Mouse (Mus musculus): ENCODE results near the gene Aff3. TPM values are rescaled to one million over a fixed set of nuclear protein-coding genes. Genes with fewer than 3 reads are reported as not detected.

Gene Aff3
- total RNA-seq, 1 experiment: 1.7 TPM

DNA sequence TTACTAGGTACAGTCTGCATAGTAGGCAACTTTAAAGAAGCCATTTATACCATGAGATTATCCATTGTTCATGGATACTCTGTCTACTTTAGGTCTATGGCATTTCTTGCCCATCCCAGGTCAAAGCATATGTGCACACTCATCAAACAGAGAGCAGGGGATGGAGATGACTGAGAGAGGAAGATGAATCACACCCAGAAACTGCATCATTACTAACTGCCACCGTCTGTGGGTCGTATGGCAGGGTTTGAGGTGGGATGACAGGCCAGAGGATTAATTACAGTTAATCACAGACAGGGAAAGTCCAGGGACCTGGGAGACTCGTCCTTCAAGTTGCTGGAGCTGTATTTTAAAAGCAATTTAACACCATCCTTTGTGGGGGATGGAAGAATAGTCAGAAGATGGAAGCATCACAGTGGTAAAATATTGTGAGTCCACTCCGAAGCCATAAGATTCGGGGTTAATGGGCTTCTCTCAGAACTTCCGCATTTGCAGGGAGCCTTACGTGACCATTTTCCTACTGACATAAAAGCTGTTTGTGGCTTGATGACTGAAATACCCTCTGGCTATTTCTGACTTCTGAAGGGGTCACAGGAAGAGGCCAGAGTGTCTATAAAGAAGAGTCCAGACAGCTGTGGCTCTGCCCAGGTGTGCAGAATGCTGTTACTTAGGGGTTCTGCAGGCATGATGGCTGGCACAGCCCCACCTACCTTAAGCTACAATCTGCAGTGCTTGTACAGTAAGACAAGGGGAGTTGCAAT lies 427.5 kb downstream of the Aff3 start:
- Histone ChIP-seq H3K4me1 (ENCODE audit: control insufficient read depth in 2 of 2, insufficient read depth in 2 of 2, low read length in 2 of 2, poor library complexity in 1 of 2) (no peaks in the 10 kb centered on the region), H3K36me3 (ENCODE audit: control insufficient read depth, insufficient read depth, low read length, poor library complexity, severe bottlenecking) (no peaks in the 10 kb centered on the region), H3K9me3 (ENCODE audit: control insufficient read depth, insufficient read depth, low read depth, low read length) (no peaks in the 10 kb centered on the region), H3K9ac (ENCODE audit: insufficient read depth, low read depth, low read length, poor library complexity, severe bottlenecking) (no peak overlapping the region), H3K27ac (ENCODE audit: insufficient read depth, low read depth, low read length, poor library complexity, severe bottlenecking) (no peak overlapping the region), H3K4me3 (ENCODE audit: insufficient read depth in 1 of 2, low read depth in 1 of 2, low read length in 2 of 2, poor library complexity in 1 of 2, severe bottlenecking in 1 of 2) (no peak overlapping the region)
- in situ Hi-C loops (cut with MboI; ENCODE audit: low sequenced_read_pairs in 2 of 2, unreplicated experiment in 2 of 2): no loop called here
- no peak for TF ChIP-seq HCFC1 (IDR thresholded peaks at IDR 0.05; ENCODE audit: borderline replicate concordance, insufficient read depth, low read length)
- TF ChIP-seq CHD2 (IDR thresholded peaks at IDR 0.05; ENCODE audit: low read depth, low read length): no peak
- no peak for TF ChIP-seq ZC3H11A (IDR thresholded peaks at IDR 0.05; ENCODE audit: borderline replicate concordance, low read depth, low read length)
- no peak for TF ChIP-seq ZNF384 (IDR thresholded peaks at IDR 0.05; ENCODE audit: low read depth, low read length)
- no peak for DNase-seq (ENCODE audit: low read depth, low spot score)

DNA sequence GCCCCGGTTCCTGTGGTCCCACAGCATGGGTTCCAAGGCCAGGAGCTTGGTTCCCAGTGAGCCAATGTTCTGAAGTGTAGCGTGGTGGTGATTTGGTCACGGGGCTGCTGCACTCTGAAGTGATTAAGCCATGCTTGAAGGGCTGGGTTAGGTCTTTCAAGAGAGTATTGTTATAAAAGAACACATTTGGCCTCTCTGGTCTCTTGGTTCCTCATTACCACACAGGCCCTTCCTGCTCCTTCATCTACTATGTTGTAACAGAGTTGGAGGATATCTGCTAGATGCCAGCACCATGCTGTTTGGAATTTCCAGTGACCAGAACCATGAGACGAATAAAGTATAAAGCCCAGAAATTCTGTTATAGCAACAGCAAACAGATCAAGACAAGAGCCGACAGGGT lies 431.6 kb downstream of the Aff3 start:
- H3K4me3 ChIP-seq (ENCODE audit: insufficient read depth in 1 of 2, low read depth in 1 of 2, low read length in 2 of 2, poor library complexity in 1 of 2, severe bottlenecking in 1 of 2): no peak overlapping the region
- no peaks in the 10 kb centered on the region for H3K9me3 ChIP-seq (ENCODE audit: control insufficient read depth, insufficient read depth, low read depth, low read length)
- H3K27ac ChIP-seq (ENCODE audit: insufficient read depth, low read depth, low read length, poor library complexity, severe bottlenecking): no peak overlapping the region
- no peaks in the 10 kb centered on the region for H3K36me3 ChIP-seq (ENCODE audit: control insufficient read depth, insufficient read depth, low read length, poor library complexity, severe bottlenecking)
- TF ChIP-seq CHD2 (IDR thresholded peaks at IDR 0.05; ENCODE audit: low read depth, low read length): no peak
- no peak for TF ChIP-seq MAFK (IDR thresholded peaks at IDR 0.05; ENCODE audit: insufficient read depth, low read depth, low read length)
- no peak for TF ChIP-seq ZC3H11A (IDR thresholded peaks at IDR 0.05; ENCODE audit: borderline replicate concordance, low read depth, low read length)
- no peak for TF ChIP-seq HCFC1 (IDR thresholded peaks at IDR 0.05; ENCODE audit: borderline replicate concordance, insufficient read depth, low read length)
- no peak for TF ChIP-seq ZNF384 (IDR thresholded peaks at IDR 0.05; ENCODE audit: low read depth, low read length)
- H3K9ac ChIP-seq (ENCODE audit: insufficient read depth, low read depth, low read length, poor library complexity, severe bottlenecking): no peak overlapping the region
- in situ Hi-C loops (cut with MboI; ENCODE audit: low sequenced_read_pairs in 2 of 2, unreplicated experiment in 2 of 2): no loop called here
- no peaks in the 10 kb centered on the region for H3K4me1 ChIP-seq (ENCODE audit: control insufficient read depth in 2 of 2, insufficient read depth in 2 of 2, low read length in 2 of 2, poor library complexity in 1 of 2)
- no peak for DNase-seq (ENCODE audit: low read depth, low spot score)

DNA sequence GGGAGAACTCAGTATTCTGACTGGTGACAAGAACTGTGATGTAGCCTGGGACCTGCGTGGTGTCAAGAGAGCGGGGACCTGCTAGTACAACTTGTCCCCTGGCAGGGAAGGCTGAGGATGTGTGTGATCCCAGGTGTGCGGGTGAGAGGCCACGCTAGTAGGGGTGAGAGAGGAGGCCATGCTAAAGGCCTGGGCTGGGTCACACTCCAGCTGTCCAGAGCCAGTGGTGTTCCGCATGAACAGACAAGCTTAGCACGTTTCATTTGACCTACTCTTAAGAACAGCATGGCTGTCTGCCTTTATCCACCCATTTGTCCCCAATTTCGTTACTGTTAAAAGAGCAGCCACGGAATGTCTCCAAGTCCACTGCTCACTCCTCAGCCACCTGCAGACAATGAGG lies 434.7 kb downstream of the Aff3 start:
- Histone ChIP-seq H3K4me1 (ENCODE audit: control insufficient read depth in 2 of 2, insufficient read depth in 2 of 2, low read length in 2 of 2, poor library complexity in 1 of 2) (no peaks in the 10 kb centered on the region), H3K27ac (ENCODE audit: insufficient read depth, low read depth, low read length, poor library complexity, severe bottlenecking) (no peak overlapping the region), H3K4me3 (ENCODE audit: insufficient read depth in 1 of 2, low read depth in 1 of 2, low read length in 2 of 2, poor library complexity in 1 of 2, severe bottlenecking in 1 of 2) (no peak overlapping the region), H3K36me3 (ENCODE audit: control insufficient read depth, insufficient read depth, low read length, poor library complexity, severe bottlenecking) (no peaks in the 10 kb centered on the region), H3K9ac (ENCODE audit: insufficient read depth, low read depth, low read length, poor library complexity, severe bottlenecking) (no peak overlapping the region), H3K9me3 (ENCODE audit: control insufficient read depth, insufficient read depth, low read depth, low read length) (no peaks in the 10 kb centered on the region; the same call in 1 of the 2 replicates)
- in situ Hi-C loops (cut with MboI; ENCODE audit: low sequenced_read_pairs in 2 of 2, unreplicated experiment in 2 of 2): no loop called here
- no peak for DNase-seq (ENCODE audit: low read depth, low spot score)
- no peak for TF ChIP-seq ZNF384 (IDR thresholded peaks at IDR 0.05; ENCODE audit: low read depth, low read length)
- no peak for TF ChIP-seq HCFC1 (IDR thresholded peaks at IDR 0.05; ENCODE audit: borderline replicate concordance, insufficient read depth, low read length)
- TF ChIP-seq CHD2 (IDR thresholded peaks at IDR 0.05; ENCODE audit: low read depth, low read length): no peak
- TF ChIP-seq ZC3H11A (IDR thresholded peaks at IDR 0.05; ENCODE audit: borderline replicate concordance, low read depth, low read length): no peak

DNA sequence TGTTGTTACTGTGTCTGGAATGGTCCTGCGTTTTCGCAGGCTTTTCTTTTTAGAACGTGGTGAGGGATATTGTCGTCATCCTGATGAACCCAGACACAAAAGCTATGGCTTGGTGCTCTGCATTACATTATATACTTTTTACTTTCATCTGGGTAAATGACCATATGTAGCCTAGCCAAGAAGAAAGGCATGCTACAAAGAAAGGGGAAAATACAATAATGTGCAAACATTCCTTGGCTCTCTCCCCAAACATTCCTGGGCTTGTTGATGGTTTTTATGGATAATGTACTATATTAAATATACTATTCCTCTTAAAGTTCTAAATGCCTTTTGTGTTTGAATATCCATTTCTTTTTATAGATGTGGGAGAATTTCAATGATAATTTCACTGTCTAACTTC lies 435.9 kb downstream of the Aff3 start:
- Histone ChIP-seq H3K36me3 (ENCODE audit: control insufficient read depth, insufficient read depth, low read length, poor library complexity, severe bottlenecking) (no peaks in the 10 kb centered on the region), H3K9me3 (ENCODE audit: control insufficient read depth, insufficient read depth, low read depth, low read length) (no peaks in the 10 kb centered on the region; the same call in 1 of the 2 replicates), H3K27ac (ENCODE audit: insufficient read depth, low read depth, low read length, poor library complexity, severe bottlenecking) (no peak overlapping the region), H3K4me1 (ENCODE audit: control insufficient read depth in 2 of 2, insufficient read depth in 2 of 2, low read length in 2 of 2, poor library complexity in 1 of 2) (no peaks in the 10 kb centered on the region), H3K9ac (ENCODE audit: insufficient read depth, low read depth, low read length, poor library complexity, severe bottlenecking) (no peak overlapping the region), H3K4me3 (ENCODE audit: insufficient read depth in 1 of 2, low read depth in 1 of 2, low read length in 2 of 2, poor library complexity in 1 of 2, severe bottlenecking in 1 of 2) (no peak overlapping the region)
- TF ChIP-seq HCFC1 (IDR thresholded peaks at IDR 0.05; ENCODE audit: borderline replicate concordance, insufficient read depth, low read length) (no peak), CHD2 (IDR thresholded peaks at IDR 0.05; ENCODE audit: low read depth, low read length) (no peak), ZNF384 (IDR thresholded peaks at IDR 0.05; ENCODE audit: low read depth, low read length) (no peak), ZC3H11A (IDR thresholded peaks at IDR 0.05; ENCODE audit: borderline replicate concordance, low read depth, low read length) (no peak)
- DNase-seq (ENCODE audit: low read depth, low spot score): no peak
- in situ Hi-C loops (cut with MboI; ENCODE audit: low sequenced_read_pairs in 2 of 2, unreplicated experiment in 2 of 2): no loop called here
